Mouse (Mus musculus) cerebellum, adult 9-10 months (tissue): Measurements from ENCODE around the gene Zbtb20.

ENCODE experiments used
- DNase-seq: peaks from one replicate; pipeline ENCODE4 v3.0.0; 2022

Gene Zbtb20

DNA sequence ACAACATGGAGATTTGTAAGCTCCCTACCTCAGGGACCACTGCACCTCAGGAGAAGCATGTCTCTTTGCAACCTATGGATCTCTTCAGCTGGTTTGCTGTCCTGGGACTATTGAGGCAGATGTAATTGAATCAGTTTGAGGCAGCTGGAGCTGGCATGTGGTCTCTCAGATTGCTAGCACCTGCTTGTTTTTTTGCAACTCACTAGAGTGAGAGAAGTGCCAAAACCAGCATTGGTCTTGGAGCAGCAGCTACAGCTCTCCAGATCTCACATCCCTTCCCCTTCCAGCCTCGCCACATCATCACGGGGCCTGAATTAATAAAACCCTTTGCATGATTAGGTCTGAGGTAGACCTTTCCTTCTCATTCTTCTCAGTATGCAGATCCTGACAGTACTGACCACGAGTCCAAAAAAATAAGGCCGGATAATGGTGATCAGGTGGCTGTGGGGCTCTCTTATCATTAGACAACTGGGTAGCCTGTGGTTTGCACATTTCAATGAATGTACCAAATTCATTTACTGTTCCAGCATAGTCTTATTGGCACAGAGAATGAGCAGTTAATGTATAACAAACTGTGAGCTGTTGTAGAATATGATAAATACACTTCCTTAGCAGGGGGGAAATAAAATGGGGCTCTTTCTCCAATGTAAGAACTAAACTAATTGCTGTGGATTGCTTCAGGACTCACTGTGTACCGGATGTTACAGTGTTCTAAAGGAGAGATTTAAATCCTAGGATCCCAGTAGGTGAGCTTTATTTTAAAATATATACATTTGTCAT, 205.4 kb downstream of the Zbtb20 start:
- DNase-seq = peak; percentile 68

DNA sequence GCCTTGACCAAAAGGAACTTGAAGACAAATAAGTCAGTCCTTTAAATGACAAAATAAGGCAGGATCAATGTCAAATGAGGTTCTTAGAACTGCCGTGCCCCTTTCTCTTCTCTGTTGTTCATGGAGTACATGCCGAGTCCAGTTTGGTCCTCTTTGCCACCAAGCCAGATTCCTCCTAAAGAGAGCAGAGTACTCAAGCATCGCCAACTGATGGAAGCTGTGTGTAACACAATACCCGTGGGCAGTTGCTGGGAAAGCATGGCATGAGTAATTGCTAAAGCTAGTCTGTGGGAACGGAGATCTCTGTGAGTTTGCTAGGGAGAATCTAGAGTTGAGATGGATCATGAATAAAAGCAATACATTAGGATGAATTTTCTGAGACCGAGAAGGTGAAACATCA, 206.3 kb downstream of the Zbtb20 start:
- DNase-seq = no peak

DNA sequence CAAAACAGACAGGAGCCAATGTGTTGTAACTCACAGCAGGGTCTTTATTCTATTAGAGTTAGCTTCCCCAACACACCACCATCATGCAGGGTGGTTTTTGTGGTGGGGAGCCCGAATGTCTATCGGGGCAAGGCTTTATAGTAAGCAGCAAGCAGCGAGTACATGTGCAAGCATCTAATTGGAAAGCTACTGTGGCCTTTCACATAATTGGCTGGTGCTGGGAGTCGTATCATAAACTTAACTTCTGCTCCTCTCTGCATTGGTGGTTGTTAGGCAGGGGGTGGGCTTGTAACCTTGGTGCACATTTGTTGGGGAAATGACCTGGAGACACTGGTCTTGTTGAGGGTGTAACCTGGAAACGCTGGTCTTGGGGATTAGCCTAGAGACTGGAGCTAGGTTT, 207.1 kb downstream of the Zbtb20 start:
- no peak for DNase-seq

DNA sequence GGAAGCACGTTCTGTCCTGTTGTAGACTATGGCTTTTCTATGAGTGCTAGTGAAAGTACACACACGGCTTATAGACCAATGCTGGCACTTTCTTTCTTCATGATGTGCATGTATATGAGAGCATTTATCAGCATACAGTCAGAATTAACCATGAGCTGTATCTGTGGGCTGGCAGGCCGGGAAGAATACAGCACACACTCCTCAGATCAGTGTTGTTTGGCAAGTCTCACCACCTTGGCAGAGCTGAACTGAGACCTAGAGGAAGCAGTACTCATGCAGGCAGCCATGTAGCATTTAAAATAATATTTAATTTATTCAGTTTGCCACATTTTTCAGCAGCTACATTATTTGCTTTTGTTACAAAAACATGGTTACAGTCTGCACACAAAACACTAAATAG, 214.5 kb downstream of the Zbtb20 start:
- DNase-seq = peak; percentile 61

DNA sequence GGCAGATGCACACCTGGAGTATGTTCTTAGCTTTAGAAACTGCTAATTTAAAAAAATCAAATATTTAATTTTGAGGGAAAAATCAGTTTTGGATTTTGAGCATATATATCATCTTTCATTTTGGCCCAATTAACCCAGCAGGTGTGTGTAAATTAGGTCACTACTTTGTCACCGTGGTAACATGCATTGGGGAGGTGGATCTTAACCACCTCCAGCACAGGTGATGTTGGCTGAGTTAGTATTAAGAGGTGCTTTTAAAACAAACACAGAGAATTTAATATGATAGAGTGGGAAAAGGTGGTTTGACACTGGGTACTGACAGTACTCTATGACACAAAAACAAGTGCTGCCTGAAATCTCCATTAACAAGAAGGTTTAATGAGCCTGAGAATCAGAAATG, 218.5 kb downstream of the Zbtb20 start:
- DNase-seq = peak; percentile 58

DNA sequence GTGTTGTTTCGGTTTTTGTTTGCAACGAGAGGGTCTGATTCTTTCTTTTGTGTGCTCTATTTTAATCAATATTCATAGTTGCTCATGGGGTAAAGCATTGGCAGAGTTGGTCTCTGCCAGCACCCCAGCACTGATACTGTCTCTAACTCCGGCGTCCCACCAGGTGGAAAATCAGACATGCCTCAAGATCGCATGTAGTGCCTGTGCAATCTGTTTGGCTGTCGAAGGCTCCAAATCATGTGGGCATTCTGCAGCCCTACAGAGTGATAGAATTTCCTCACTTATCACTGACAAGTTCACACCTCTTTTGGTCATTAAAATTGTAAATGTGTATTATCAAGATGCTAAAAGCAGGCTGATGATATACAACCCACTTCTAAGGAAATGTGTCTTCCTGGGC, 219.1 kb downstream of the Zbtb20 start:
- no peak for DNase-seq

DNA sequence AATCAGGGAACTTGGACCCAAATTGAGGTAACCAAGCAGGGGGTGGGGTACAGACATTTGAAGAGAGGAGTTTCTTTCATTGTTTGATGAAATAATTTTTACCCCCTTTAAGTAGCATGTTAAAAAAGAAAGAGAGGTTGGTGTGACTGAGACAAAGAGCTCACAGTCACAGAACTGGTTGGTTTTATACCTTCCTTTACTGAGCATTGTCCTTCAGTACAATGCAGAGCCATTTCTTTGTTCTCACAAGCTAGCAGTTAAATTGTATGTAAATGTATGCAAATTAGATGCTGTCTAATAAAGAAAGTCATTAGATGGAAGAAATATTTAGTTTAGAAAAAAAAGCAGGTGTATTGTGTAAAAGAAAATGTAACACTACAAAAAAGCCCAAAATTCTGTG, 220.4 kb downstream of the Zbtb20 start:
- no peak for DNase-seq

DNA sequence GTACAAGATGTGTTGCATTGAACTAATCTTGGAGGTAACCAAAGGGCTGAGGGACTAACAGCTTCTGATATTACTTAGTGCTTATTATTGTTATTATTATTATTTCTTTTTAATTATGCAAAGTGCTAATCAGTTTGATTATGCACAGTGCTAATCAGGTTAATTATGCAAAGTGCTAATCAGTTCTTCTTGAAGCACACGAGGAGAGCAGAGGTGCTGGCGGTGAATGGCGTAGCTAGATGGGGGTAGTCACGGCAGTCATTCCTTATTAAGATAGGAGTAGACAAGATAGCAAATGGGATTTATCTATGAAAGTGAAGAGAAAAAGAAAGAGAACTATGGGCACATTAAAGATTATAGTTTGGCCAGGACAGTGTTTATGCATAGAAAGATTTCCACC, 222.5 kb downstream of the Zbtb20 start:
- no peak for DNase-seq

DNA sequence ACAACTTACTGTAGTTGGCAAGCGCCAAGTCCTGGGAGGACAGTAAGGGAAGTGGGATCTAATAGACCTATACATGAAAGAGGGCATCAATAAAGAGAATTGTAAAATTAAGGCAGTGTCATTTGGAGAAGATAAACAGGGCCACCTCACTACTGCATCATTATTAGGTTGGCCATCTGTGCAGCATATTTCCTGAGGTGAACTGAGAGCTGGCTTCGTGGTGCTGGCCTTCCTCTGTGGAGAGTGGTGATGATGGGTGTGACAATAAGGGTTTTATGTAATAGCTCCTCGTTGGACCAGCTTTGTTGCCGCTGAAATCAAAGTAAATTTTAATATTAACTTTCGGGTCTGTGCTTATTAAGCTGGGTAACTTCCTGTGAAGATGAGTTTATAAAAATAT, 223.0 kb downstream of the Zbtb20 start:
- DNase-seq = peak; percentile 61

DNA sequence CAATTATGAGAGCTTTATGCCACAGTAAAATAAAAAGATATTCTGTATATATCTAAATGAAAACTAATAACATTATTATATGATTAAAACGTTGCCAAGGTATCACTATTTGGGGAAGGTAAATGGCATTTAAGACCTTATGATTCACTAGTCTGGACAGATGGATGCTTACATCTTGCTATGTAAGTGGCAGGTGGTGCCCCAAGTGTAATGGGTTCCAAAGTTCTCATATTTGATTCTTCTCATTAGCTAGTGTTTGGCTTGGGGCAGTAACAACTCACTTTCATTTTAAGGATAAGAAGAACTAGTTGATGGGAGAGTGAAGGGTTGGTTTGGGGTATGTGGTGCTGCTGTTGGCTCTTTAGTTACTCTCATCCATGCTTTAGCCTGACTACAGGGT, 235.6 kb downstream of the Zbtb20 start:
- DNase-seq = peak; percentile 72

DNA sequence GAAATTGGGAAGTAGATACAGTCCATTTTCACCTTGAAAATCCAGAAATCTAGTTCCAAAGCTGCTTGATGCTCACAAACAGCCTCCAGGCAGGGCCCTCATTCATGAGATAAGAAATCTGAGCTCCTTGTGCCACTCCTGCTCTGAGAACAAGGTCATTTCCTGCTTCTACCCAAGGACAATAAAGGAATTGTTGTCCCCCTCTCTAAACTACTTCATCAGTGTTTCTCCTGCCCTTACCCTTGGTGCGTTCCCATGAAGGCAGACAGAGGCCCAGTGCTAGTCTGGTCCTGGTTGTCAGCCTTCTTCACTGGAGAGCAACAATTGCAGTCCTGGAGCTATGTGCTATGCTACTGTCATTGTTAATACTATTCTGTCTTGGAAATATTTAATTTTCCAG, 238.3 kb downstream of the Zbtb20 start:
- no peak for DNase-seq

DNA sequence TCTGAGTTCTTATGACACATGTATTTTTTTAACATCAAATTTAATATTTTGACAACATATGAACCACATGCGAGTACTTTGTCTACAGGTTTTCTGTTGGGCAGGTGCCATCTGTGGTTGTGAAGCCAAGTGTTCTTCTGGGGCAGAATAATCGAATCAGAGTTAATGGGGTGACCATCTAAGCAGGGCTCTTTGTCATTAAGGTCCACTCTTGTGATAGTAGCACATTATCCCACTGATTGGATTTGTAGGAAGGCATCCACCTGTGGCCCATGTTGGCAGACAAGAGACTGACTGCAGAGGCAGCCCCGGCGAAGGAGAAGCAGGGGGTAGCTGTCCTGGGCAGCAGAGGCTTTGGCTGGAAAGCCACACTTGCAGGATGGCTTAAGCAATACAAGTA, 254.3 kb downstream of the Zbtb20 start:
- DNase-seq = peak; percentile 77

DNA sequence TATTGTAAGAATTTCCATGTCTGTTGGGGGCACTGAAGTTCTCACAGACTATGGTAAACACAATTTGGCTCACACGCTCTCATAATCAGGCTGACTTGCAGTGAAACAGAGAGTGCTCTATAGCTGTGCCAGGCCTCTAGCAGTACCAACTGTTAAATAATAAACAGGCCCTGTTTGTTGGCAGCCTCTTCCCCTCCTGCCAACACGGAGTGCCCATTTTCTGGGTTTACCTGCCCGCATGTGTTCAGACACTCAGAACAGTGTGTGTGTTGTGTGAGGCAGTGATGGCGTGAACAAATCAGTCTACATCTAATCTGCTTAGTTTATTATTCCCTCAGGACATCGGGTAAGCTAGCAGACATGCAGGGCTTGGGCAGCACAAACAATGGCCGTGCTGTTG, 254.9 kb downstream of the Zbtb20 start:
- DNase-seq = peak; percentile 96

DNA sequence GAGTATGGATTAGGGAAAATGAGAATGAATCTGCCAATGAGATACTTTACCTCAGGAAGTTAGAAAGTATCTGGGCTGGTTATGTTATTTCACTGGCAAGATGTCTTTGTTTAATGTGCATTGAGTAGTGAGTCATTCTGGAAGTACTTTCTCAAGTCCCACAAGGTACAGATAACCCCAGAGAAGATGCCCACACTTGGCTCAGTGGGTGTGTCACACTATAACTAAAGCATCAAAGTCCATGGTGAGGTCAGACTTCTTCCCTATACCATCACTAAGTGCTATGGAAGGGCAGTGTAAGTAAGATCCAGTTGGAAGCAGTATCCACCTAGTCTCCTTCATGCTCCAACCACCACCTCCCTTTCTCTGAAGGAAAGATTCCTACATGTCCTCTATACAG, 255.4 kb downstream of the Zbtb20 start:
- peak; percentile 52 for DNase-seq

DNA sequence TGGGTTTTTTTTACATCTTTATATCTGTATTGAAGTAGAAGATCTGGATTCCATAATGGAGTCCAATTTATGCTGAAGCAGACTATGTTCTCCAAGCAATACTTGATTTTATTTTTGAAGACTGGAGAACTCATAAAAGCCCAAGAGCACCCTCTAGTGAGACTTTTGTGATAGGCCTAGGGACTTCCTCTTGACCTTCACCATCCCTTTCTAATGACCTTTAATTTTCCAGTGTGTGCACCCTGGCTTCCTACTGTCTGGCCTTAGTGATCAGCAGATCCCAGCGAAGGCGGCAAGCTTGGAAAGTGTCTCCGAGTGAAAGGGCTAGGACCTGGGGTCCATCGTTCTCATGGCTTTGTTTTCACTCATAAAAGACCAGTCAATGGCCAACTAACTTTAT, 292.8 kb downstream of the Zbtb20 start:
- no peak for DNase-seq

DNA sequence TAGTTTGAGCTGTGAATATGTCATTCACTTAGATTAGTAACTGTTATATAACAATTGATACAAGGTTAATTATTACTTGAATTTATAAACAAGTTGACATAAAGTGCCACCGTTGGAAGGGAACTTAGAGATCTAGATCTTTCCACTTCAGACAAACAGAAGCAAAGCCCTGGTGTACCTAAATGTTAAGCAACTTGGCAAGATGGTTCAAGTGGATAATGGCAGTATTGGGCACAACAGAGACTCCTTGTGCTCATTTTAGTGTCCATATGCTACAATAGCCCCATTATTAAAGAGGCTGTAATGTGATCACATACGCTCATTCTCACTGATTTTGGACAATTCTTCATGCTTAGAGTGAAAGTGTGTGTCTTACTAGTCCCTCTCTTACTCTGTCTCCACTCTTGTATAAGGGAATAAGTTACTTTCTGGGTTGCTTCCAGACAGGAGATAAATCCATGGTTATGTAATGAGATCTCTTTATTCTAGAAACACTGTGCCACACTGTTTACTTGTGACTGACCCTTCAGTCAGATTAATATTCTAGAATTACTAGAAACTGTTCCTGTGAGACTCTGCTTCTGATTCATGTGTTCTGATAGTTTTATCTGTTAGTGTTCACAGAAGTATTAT, 293.7 kb downstream of the Zbtb20 start:
- peak; percentile 51 for DNase-seq

DNA sequence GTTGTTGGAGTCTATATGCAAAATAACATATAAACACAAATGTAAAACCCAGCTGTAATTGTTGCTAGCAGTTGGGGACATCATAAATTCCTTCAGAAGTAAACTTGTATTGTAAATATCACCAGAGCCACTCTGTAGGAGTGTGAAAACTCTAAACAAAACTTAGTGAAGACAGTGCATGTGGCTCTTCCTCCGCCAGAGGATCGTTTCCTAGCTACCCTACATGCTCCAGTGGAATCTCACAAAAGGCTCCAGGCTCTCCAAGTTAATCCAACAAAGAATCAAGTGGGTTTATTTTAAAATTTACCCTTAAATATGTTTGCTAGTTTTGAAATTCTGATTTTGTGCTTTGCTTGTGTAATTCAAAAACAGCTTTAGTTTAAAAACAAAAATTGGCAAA, 296.5 kb downstream of the Zbtb20 start:
- no peak for DNase-seq

DNA sequence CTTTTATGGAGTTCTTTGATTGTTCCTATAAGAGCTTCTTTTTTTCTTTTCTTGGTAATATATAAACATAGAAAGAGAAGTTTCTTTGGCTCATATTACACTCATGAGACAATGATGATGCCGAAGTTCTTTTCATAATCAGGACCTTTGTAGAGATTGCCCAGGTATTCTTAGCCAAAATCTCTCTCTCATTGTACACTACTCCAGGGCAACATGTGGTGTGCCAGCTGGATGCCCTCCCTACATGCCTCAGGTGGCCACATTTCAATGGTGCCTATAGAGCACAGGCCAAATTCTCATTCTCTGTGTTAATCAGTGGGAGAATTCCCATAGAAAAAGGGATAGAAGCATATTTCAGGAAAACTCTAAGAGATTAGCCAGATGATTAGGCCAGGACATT, 297.2 kb downstream of the Zbtb20 start:
- peak; percentile 88 for DNase-seq

DNA sequence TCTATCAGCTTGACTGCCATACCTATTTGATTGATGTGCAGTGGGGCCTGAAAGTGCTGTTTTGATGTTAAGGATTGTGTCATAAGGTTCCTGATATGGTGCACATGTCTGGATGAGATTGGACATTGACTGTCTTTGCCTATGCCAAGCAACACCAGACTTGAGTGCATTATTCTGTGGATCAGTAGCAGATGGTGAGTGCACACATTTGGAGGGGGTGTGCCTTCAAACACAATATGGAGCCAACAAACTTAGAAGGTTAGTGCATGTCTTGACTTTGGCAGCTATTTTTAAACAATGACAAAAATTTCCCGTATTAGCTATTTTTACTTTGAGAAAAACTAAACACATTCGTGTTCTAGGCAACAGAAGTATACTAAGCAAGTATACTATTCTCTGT, 299.1 kb downstream of the Zbtb20 start:
- no peak for DNase-seq

DNA sequence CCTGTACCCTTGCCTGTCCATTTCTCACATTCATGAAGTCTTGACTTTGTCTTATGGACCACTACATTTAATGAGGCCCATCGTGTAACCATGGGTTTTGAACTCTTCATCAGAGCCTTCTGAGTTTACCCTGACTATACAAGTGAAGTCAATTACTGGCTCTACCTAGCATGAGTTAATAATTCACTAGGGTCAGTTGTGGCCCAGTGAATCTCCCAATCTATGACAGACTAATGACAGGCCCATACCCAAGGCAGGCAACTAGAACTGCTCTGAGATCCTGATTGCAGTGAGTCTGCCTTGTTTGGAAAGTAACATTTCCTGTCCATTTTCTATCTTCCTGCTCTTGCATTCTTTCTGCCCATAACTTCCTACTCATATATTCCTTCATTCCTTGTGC, 305.4 kb downstream of the Zbtb20 start:
- no peak for DNase-seq

DNA sequence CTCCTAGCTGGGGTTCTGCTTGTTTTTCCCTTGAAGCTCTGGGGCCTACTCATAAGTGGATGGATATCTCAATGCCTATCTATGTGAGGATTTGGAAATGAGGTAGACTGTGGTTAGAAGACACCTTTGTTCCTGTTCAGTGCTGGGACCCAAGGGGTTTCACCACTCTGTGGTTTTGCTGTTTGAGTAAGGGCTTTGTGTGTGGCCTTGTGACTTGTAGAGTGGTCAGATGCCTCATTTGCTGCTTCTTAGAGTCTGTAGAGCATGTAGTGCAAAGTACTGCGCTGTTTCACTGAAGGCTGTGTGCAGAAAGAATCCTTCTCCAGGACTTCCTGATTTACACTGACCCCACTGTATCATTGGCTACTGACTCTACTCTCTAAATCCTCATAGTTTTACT, 314.7 kb downstream of the Zbtb20 start:
- DNase-seq = peak; percentile 26

DNA sequence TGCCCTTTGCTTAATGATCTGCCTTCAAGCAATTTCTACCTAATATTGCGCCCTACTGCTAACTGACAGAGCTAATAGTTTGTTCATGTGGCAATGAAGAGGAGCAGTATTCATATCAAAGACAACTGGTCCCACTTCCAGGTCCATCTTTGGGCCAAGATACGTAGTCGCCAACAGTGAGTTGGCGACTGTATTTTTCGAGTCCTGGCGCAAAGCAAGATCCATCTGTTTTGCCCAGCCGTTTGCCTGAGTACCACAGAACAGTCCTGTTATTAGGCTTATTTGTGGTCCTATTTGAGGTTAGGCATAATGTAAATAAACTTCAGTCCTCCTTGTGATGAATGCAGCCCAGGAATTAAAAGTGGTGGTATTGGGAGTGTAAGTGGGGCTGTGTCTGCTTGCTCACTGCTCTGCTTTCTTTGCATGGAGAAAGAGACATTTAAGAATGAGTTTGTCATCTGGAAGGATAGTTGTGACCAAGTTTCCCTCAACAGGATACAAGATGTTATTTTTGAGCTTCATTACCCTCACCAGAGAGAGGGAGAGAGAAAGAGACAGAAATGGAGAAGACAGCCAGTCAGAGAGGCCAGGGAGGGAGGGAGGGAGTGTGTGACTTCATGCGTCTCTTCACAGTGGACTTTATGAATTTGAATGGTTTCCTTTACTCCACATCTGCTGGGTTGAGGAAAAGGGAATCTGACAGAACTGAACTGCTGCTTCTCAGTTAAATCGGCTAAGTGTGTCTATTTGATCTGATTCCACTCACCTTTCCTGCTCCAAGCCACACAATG, 315.6 kb downstream of the Zbtb20 start:
- peak; percentile 91 for DNase-seq

DNA sequence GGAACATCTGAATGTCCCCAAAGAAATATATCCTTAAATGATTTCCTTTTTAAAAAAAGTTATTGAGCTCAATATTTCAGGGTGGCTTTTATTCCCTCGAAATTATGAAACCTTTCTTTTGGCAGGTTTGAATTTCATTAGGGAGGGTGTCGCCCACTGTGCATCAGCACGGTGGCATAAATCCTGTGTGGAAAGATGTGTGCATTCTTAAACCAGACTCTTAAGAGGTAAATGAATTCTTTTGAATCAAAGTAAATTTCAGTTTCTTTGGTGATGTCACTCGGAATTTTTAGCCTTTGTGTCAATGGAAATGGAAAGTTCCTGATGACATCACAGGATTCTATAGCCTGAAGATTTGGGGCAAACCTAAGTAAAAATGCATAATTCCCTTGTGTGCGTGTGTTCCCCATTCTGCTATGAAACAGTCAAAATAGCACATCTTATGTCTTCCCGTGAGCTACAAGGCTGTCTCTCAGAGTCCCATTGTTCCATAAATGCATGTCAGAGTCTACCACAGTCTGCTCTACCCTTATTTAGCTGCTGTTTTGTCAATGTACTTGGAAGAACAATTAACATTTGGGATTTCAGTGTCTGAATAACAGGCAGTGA, 318.1 kb downstream of the Zbtb20 start:
- DNase-seq = peak; percentile 30
